Mouse (Mus musculus) liver, embryonic 16.5 days (tissue): Measurements from ENCODE around the gene Col9a3. TPM values are rescaled to one million over a fixed set of nuclear protein-coding genes. Genes with fewer than 3 reads are reported as not detected.
A peak's percentile ranks its signal among the peaks of the same experiment; 100 is the strongest.

Source experiments
- ATAC-seq: fragments of 200-750 bp; cut with Nextera tagmentation; 2 replicates; pipeline ENCODE4 v1.8.0; 2017; ENCODE audit warnings: low read depth, mild to moderate bottlenecking, moderate number of reproducible peaks, moderate library complexity
- H3K27ac ChIP-seq: fragments of 300-500 bp; sonication (generic); 2 replicates; pipeline ENCODE4 v1.5.1; 2014; ENCODE audit warnings: mild to moderate bottlenecking, low read length
- H3K27me3 ChIP-seq: fragments of 300-500 bp; sonication (generic); 2 replicates; pipeline ENCODE4 v1.6.1; 2014; ENCODE audit warnings: low read depth, low read length, mixed read lengths; ENCODE audit not compliant: control insufficient read depth, insufficient read depth
- H3K36me3 ChIP-seq: fragments of 300-500 bp; sonication (generic); 2 replicates; pipeline ENCODE4 v1.6.1; 2014; ENCODE audit warnings: mild to moderate bottlenecking; ENCODE audit not compliant: control insufficient read depth, insufficient read depth
- H3K4me1 ChIP-seq: fragments of 300-500 bp; sonication (generic); 2 replicates; pipeline ENCODE4 v1.6.1; 2014; ENCODE audit warnings: low read depth, low read length, mixed read lengths; ENCODE audit not compliant: control insufficient read depth
- H3K4me2 ChIP-seq: fragments of 300-500 bp; sonication (generic); 2 replicates; pipeline ENCODE4 v1.6.1; 2014; ENCODE audit warnings: low read depth, low read length, mixed read lengths
- H3K4me3 ChIP-seq: fragments of 300-500 bp; sonication (generic); 2 replicates; pipeline ENCODE4 v1.5.1; 2014; ENCODE audit warnings: low read depth, mild to moderate bottlenecking, low read length
- H3K9ac ChIP-seq: fragments of 300-500 bp; sonication (generic); 2 replicates; pipeline ENCODE4 v1.6.1; 2014; ENCODE audit warnings: low read depth, low read length
- H3K9me3 ChIP-seq: fragments of 300-500 bp; sonication (generic); replicated peaks from 2 replicates; pipeline ENCODE4 v1.6.1; 2016; ENCODE audit warnings: low read length; ENCODE audit not compliant: control insufficient read depth
- WGBS: fragments of 180-500 bp; shearing (Covaris S2); extraction: QIAGEN DNeasy Blood & Tissue Kit; methylation state at CpG from one replicate; pipeline ENCODE4 v1.1.7; 2014; ENCODE audit not compliant: insufficient replicate concordance; 5-methylcytosine and 5-hydroxymethylcytosine counted together
- polyA plus RNA-seq: library from polyadenylated mRNA; unstranded; fragments of >200 nt; fragmentation: Nextera tagmentation; extraction: Ambion mirVana; gene quantifications from 2 replicates; pipeline ENCODE4 v1.2.1, GENCODE M21; 2015

Gene Col9a3
- polyA plus RNA-seq, 1 experiment from 2014 or later: 0.78 TPM

GRCm38 (mm10) chr2:180569028-180569643, 28.5 kb upstream of the Col9a3 start:
- 25% methylated on average over 3 of the region's 3 CpGs for WGBS
- Histone ChIP-seq H3K4me1 (no peaks in the 10 kb centered on the region), H3K27ac (no peak overlapping the region), H3K9me3 (no peaks in the 10 kb centered on the region), H3K27me3 (no peaks in the 10 kb centered on the region), H3K36me3 (no peaks in the 10 kb centered on the region), H3K4me2 (no peak overlapping the region), H3K9ac (no peak overlapping the region), H3K4me3 (no peak overlapping the region)
- ATAC-seq: no peak

- H3K4me3 ChIP-seq: no peak overlapping the region
- no peak overlapping the region for H3K4me2 ChIP-seq
- H3K27ac ChIP-seq: no peak overlapping the region
- H3K36me3 ChIP-seq: no peaks in the 10 kb centered on the region
- WGBS: 44% methylated on average over 4 of the region's 4 CpGs
- ATAC-seq: peak; percentile 51
- H3K9ac ChIP-seq: no peak overlapping the region
- H3K9me3 ChIP-seq: no peaks in the 10 kb centered on the region
- H3K27me3 ChIP-seq: no peaks in the 10 kb centered on the region
- H3K4me1 ChIP-seq: no peaks in the 10 kb centered on the region
Observed at GRCm38 (mm10) chr2:180576482-180576881, 21.1 kb upstream of the Col9a3 start.

DNA sequence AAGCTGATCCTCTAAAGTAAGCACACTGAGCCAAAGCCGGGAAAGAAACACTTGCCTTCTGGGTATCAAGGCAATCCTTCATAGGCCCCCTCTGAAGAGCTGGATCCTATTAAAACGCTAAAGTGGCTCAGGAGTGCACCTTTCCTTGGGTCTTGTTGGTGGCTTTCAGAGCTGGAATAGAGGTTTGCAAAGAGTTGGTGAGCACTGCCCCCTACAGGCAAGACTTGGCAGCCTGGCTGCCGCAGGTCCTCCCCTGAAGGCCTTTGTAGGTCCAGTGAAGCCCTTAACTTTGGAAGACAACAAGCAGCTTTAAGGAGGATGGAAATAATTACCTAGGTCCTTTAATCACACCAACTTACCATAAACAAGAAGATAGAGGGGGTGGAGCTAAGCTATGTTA, 18.9 kb upstream of the Col9a3 start:
- no peak for ATAC-seq
- no peaks in the 10 kb centered on the region for H3K9me3 ChIP-seq
- H3K27ac ChIP-seq: no peak overlapping the region
- no peak overlapping the region for H3K9ac ChIP-seq
- H3K4me2 ChIP-seq: no peak overlapping the region
- peaks cover 9% of the 10 kb centered on the region for H3K4me1 ChIP-seq
- H3K36me3 ChIP-seq: no peaks in the 10 kb centered on the region
- no peaks in the 10 kb centered on the region for H3K27me3 ChIP-seq
- 5% methylated on average over 3 of the region's 3 CpGs for WGBS
- H3K4me3 ChIP-seq: no peak overlapping the region

DNA sequence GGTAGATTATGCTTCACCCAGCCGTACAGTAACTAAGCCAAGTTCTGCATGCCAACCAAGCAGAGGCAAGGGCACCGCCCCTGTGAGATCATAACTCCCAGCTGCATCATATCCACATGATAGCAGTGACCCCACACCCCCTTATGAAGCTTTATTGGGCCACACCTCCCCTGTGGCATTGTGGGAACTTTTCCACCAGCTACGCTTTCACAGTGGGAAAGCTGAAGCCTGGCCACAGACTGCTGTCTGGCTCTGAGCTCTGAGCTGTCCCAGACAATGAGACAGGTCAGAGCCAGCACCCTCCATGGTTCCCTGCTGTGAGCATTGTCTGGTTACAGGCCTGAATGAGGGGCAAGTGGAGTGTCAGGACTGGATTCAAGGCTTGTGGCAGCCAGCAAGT, 16.6 kb upstream of the Col9a3 start, which contains the start of gene Mrgbp:
Mrgbp (plus strand) TSS at position 303 of the 400 bp plus-strand sequence.
- Histone ChIP-seq H3K4me1 (peaks cover 11% of the 10 kb centered on the region), H3K27ac (no peak within 1 kb of the TSS), H3K36me3 (0 out of 2 replicates have a peak, but pooled peaks cover 3% of the 10 kb centered on the region), H3K9ac (no peak within 1 kb of the TSS), H3K27me3 (no peaks in the 10 kb centered on the region), H3K4me2 (no peak within 1 kb of the TSS), H3K4me3 (no peak within 1 kb of the TSS), H3K9me3 (no peaks in the 10 kb centered on the region)
- ATAC-seq: no peak
- 62% methylated on average over 3 of the region's 3 CpGs for WGBS

DNA sequence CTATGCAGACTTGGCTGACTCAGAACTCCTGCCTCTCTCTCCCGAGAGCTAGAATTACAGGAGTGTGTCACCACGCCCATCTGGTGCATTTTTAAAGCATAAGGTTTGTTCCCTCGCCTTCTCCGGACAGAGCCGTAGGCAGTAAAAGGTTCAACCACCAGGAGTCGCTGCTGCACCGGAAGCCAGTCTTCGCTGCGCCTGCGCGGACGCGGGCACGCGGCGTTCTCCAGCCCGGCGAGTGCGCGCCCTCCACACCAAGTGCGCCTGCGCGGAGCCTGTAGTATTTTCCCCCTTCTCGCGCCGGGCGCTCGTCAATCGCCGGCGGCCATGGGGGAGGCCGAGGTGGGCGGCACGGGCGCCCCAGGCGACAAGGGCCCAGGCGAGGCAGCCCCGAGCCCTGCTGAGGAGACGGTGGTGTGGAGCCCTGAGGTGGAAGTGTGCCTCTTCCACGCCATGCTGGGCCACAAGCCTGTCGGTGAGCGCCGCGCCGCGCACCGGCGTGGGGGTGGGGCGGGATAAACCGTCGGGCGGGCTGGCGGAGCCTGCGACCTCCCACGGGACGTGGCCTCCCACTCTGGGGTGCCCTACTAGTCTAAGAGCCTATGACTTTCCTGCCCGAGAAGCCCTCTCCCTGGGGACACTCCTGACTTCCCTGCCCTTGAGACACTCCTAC, 15.0 kb upstream of the Col9a3 start:
- Histone ChIP-seq H3K36me3 (0 out of 2 replicates have a peak, but pooled peaks cover 3% of the 10 kb centered on the region), H3K4me2 (peak overlapping the region; percentile 87), H3K9ac (peak overlapping the region; percentile 90), H3K9me3 (no peaks in the 10 kb centered on the region), H3K4me3 (peak overlapping the region; percentile 82), H3K4me1 (peaks cover 11% of the 10 kb centered on the region), H3K27me3 (no peaks in the 10 kb centered on the region), H3K27ac (peak overlapping the region; percentile 71)
- peak; percentile 88 for ATAC-seq
- WGBS: under 1% methylated on average over 57 of the region's 57 CpGs

GRCm38 (mm10) chr2:180583154-180583507, 14.5 kb upstream of the Col9a3 start:
- Histone ChIP-seq H3K27ac (peak overlapping the region; percentile 71; the same call in 1 of the 2 replicates), H3K9ac (peak overlapping the region; percentile 90), H3K27me3 (no peaks in the 10 kb centered on the region), H3K4me2 (peak overlapping the region; percentile 87), H3K4me1 (peaks cover 11% of the 10 kb centered on the region), H3K9me3 (no peaks in the 10 kb centered on the region), H3K36me3 (0 out of 2 replicates have a peak, but pooled peaks cover 3% of the 10 kb centered on the region), H3K4me3 (peak overlapping the region; percentile 82)
- peak; percentile 10; the same call in 1 of the 2 replicates for ATAC-seq
- WGBS: 13% methylated on average over 7 of the region's 7 CpGs

- Histone ChIP-seq H3K36me3 (peaks cover 22% of the 10 kb centered on the region), H3K4me2 (peak overlapping the region; percentile 63), H3K27ac (peak overlapping the region; percentile 78; the same call in 1 of the 2 replicates), H3K4me1 (peaks cover 6% of the 10 kb centered on the region), H3K27me3 (no peaks in the 10 kb centered on the region), H3K9ac (peak overlapping the region; percentile 93), H3K9me3 (no peaks in the 10 kb centered on the region), H3K4me3 (peak overlapping the region; percentile 97)
- no peak for ATAC-seq
- WGBS: 39% methylated on average over 6 of the region's 6 CpGs
Observed at GRCm38 (mm10) chr2:180588736-180589122, 8.9 kb upstream of the Col9a3 start.

- H3K4me3 ChIP-seq: peak within 1 kb of the TSS; percentile 97
- peaks cover 5% of the 10 kb centered on the region for H3K4me1 ChIP-seq
- ATAC-seq: peak; percentile 87
- H3K36me3 ChIP-seq: peaks cover 28% of the 10 kb centered on the region
- peak within 1 kb of the TSS; percentile 78 for H3K27ac ChIP-seq
- peak within 1 kb of the TSS; percentile 93 for H3K9ac ChIP-seq
- H3K9me3 ChIP-seq: no peaks in the 10 kb centered on the region
- WGBS: under 1% methylated on average over 63 of the region's 67 CpGs
- peak within 1 kb of the TSS; percentile 63 for H3K4me2 ChIP-seq
- no peaks in the 10 kb centered on the region for H3K27me3 ChIP-seq
Observed at GRCm38 (mm10) chr2:180589123-180589831, 8.3 kb upstream of the Col9a3 start, which contains the start of gene Ogfr. TSS of gene Ogfr (plus strand) at chr2:180589245.
